Mouse (Mus musculus) midbrain, embryonic 16.5 days (tissue): ENCODE data around the gene En2. TPM values are rescaled to one million over a fixed set of nuclear protein-coding genes. Genes with fewer than 3 reads are reported as not detected.

Source experiments
- ATAC-seq: fragments of 200-750 bp; cut with Nextera tagmentation; 2 replicates; pipeline ENCODE4 v1.8.0; 2017; ENCODE audit warnings: moderate TSS enrichment
- H3K27ac ChIP-seq: fragments of 300-500 bp; sonication (generic); 2 replicates; pipeline ENCODE4 v1.5.1; 2014; ENCODE audit warnings: mild to moderate bottlenecking, low read length, mixed read lengths
- H3K27me3 ChIP-seq: fragments of 300-500 bp; sonication (generic); 2 replicates; pipeline ENCODE4 v1.6.1; 2014; ENCODE audit warnings: low read depth, low read length, mixed read lengths; ENCODE audit not compliant: control insufficient read depth, insufficient read depth
- H3K36me3 ChIP-seq: fragments of 300-500 bp; sonication (generic); 2 replicates; pipeline ENCODE4 v1.6.1; 2014; ENCODE audit warnings: mild to moderate bottlenecking, low read length, moderate library complexity, mixed read lengths; ENCODE audit not compliant: control insufficient read depth, insufficient read depth
- H3K4me1 ChIP-seq: fragments of 300-500 bp; sonication (generic); 2 replicates; pipeline ENCODE4 v1.6.1; 2014; ENCODE audit warnings: mild to moderate bottlenecking, low read length, mixed read lengths; ENCODE audit not compliant: control insufficient read depth, insufficient read depth
- H3K4me2 ChIP-seq: fragments of 300-500 bp; sonication (generic); 2 replicates; pipeline ENCODE4 v1.6.1; 2014; ENCODE audit warnings: mild to moderate bottlenecking, low read length, mixed read lengths
- H3K4me3 ChIP-seq: fragments of 300-500 bp; sonication (generic); 2 replicates; pipeline ENCODE4 v1.5.1; 2014; ENCODE audit warnings: low read depth, mild to moderate bottlenecking, low read length, moderate library complexity, mixed read lengths
- H3K9ac ChIP-seq: fragments of 300-500 bp; sonication (generic); 2 replicates; pipeline ENCODE4 v1.6.1; 2014; ENCODE audit warnings: low read depth, low read length, mixed read lengths
- H3K9me3 ChIP-seq: fragments of 300-500 bp; sonication (generic); replicated peaks from 2 replicates; pipeline ENCODE4 v1.6.1; 2014; ENCODE audit warnings: mild to moderate bottlenecking, low read length, mixed read lengths; ENCODE audit not compliant: control insufficient read depth, poor library complexity, severe bottlenecking
- WGBS: fragments of 180-500 bp; shearing (Covaris S2); extraction: QIAGEN DNeasy Blood & Tissue Kit; methylation state at CpG from one replicate; pipeline ENCODE4 v1.1.7; 2014; 5-methylcytosine and 5-hydroxymethylcytosine counted together
- polyA plus RNA-seq: library from polyadenylated mRNA; unstranded; fragments of >200 nt; fragmentation: Nextera tagmentation; extraction: Ambion mirVana; gene quantifications from 2 replicates; pipeline ENCODE4 v1.2.1, GENCODE M21; 2015

En2 gene
- polyA plus RNA-seq, 1 experiment from 2014 or later = 0.55 TPM

DNA sequence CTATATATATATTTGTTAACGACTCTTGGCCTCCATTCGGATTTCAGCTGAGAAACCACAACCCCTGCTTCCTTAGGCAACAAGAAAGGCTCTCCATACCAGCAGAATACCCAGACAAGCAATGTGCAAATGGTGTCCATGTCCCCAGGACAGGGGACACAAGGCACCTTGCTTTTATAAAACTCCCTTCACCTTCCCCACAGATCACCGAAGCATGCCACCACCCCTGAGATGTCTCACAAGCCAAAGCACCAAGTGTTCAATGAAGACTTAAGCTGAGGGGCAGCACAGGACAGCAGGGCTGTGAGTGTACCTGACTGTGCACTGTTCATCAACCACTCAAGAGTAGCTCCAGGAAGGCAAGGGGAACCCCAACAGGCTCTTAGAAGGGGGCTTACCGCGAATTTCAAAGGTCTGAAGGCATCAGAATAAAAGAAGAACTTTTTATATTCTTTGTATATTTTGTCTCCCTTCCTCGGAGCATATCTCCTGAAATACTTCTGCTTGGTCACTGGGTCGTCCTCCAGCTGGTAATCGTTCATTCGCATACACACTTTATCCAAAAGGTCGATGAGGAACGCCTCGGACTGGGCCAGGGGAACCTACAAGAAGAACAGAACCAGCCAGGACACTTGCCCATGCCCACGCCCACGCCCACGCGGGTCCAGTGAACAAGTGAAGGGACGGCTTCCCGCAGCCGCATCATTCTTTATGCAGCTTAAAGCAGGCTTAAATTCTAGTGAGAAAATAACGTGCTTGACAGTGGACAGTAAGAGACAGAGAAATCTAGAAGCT lies 43.4 kb downstream of the En2 start:
- ATAC-seq = no peak
- no peaks in the 10 kb centered on the region for H3K36me3 ChIP-seq
- peaks cover 19% of the 10 kb centered on the region for H3K27me3 ChIP-seq
- peak overlapping the region; percentile 72; the same call in 1 of the 2 replicates for H3K9ac ChIP-seq
- no peaks in the 10 kb centered on the region for H3K9me3 ChIP-seq
- H3K27ac ChIP-seq = peak overlapping the region; percentile 80
- peak overlapping the region; percentile 76 for H3K4me2 ChIP-seq
- H3K4me3 ChIP-seq = peak overlapping the region; percentile 48
- H3K4me1 ChIP-seq = peaks cover 19% of the 10 kb centered on the region; the same call in 1 of the 2 replicates
- WGBS = 8% methylated on average over 20 of the region's 20 CpGs

DNA sequence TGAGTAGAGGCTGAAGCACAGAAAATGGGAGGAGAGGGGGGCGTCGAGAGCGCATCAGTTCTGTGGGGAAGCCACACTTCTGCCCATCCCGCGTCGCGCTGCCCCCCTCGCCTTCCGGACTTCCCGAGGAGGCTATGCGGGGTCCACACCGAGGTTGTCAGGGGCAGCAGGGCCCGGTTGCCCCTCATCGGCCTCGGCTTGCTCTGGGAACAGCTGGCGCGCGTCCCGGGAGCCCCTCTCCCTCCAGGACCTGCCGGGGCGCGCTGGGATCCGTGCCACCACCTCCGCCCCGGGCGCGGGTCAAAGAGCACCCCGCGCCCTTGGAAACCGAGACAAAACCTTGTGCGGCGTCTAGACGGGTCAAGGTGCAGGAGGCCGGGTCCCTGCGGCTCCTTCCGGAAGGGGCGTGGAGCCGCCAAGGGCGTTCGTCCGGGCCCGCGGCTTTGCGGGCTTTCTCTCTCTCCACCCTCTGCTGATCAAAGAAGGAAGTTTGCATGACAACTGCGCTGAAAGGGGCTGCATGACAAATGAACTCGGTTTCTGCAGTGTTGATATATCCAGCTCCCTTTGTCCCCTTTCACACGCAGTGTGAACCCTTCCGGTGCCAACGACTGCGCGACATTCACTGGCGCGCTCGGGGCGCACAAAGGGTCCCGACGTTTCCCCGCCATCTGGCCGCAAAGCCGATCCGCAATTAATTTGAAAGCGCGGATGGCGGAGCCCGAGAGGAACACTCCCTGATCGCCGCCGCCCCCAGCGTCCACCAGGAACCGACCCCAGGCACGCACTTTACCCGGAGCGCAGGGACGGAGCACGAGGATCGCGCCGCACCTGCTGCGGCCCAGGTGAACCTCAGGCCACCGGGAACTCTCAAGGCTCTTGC lies 44.3 kb downstream of the En2 start:
- H3K27me3 ChIP-seq = peaks cover 19% of the 10 kb centered on the region
- H3K9ac ChIP-seq = peak overlapping the region; percentile 72
- under 1% methylated on average over 80 of the region's 80 CpGs for WGBS
- no peaks in the 10 kb centered on the region for H3K9me3 ChIP-seq
- H3K4me3 ChIP-seq = peak overlapping the region; percentile 48
- H3K27ac ChIP-seq = peak overlapping the region; percentile 80
- peak overlapping the region; percentile 76 for H3K4me2 ChIP-seq
- peak; percentile 73 for ATAC-seq
- H3K36me3 ChIP-seq = no peaks in the 10 kb centered on the region
- peaks cover 19% of the 10 kb centered on the region; the same call in 1 of the 2 replicates for H3K4me1 ChIP-seq

DNA sequence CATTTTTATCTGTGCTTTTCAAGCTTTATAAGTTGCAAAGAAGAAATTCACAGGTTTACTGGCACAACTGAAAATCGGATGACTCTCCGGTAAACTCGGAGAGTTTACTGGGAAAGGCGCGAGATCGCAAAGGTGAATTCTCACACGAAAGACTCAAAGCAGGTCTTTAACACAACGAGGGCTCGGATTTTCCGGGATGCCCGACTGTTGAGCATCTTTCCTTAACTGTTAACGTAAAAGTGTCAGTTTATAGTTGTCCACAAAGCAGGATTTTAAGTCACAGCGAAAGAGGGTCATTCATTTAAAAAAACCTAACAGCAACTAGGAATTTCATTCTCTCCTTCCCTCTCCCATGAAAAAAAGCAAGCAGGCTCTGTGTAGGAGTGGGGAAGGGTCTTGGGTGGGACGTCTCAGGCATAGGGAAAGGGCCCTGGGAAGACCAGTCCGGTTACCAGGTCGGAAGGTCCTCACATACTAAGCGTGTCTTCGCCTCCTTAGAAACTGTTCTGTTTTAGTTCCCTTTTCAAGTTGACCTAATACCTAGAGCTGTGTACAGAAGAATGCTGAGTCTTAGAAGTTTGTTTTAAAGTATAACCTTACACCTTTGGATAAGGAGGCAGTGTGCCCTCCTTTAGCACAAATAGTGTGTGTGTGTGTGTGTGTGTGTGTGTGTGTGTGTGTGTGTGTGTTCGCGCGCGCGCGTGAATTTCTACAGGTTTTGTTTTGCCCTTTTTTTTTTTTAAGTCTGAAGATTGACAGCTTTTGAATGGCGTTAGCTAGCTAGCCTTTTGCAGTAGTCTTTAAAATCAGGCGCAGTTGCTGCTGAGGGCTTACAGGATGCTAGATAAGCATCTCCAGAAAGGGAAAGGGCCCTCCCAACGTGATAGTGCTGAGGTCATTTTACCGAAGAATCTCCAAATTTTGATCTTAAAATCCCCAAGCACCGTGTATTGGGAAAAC lies 45.4 kb downstream of the En2 start:
- Histone ChIP-seq H3K9ac (0 out of 2 replicates have a peak overlapping the region, but pooled peaks have one; percentile 43), H3K27me3 (peaks cover 14% of the 10 kb centered on the region), H3K36me3 (no peaks in the 10 kb centered on the region), H3K4me3 (peak overlapping the region; percentile 48), H3K4me1 (peaks cover 19% of the 10 kb centered on the region; the same call in 1 of the 2 replicates), H3K4me2 (peak overlapping the region; percentile 76), H3K9me3 (no peaks in the 10 kb centered on the region), H3K27ac (peak overlapping the region; percentile 80)
- no peak for ATAC-seq
- 2% methylated on average over 29 of the region's 29 CpGs for WGBS

DNA sequence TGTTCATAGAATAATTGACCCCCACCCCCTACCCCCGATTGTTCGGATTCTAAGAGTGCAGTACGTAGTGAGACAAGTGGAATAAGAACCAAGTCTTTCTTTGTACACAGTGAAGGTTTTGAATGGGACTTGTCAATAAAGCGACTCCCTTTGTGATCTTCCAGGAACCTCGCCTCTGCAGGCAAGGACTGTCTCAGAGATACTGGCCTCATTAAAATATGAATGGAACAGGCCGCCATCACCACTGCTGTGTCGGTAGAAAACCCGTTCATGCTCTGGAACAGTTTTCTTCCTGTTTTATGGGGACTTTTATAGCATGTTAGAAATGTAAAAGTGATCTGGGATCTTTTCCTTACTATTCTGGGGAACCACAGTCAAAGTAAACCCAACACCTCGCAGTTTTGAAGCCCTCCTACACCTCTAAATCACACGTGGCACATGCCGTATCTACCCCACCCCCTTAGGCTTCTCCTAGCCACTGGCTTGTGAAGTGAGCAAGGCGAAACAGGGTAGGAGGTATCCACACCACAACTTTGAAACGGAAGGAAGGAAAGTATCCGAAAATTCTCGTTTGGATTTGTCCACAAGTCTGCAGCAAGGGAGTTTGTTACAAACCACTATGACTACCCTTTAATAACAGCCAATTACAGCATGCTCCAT lies 46.3 kb downstream of the En2 start:
- Histone ChIP-seq H3K4me2 (peak overlapping the region; percentile 76), H3K27ac (peak overlapping the region; percentile 80), H3K27me3 (peaks cover 9% of the 10 kb centered on the region), H3K4me1 (peaks cover 19% of the 10 kb centered on the region; the same call in 1 of the 2 replicates), H3K4me3 (no peak overlapping the region), H3K9me3 (no peaks in the 10 kb centered on the region), H3K36me3 (no peaks in the 10 kb centered on the region), H3K9ac (no peak overlapping the region)
- 2% methylated on average over 15 of the region's 15 CpGs for WGBS
- ATAC-seq = peak; percentile 51; the same call in 1 of the 2 replicates

DNA sequence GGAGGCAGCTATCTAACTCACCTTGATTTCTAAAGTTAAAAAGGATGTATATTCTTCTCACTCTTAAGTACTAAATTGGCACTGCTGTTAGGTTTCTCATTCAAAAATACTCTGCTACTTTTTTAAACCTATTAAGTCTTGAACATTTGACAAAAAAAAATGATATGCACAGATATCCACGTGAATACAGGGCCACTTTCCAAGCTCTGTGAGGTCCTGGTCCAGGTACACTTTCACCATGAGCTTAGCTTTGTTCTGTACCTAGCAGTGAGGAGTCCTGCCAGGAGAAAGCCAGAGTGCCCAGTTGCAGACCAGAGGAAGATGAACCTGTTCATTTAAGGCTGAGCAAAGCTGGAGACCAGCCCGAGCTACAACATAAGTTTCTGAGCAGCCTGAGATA lies 47.9 kb downstream of the En2 start:
- ATAC-seq = no peak
- no peaks in the 10 kb centered on the region for H3K36me3 ChIP-seq
- H3K4me3 ChIP-seq = no peak overlapping the region
- peaks cover 19% of the 10 kb centered on the region; the same call in 1 of the 2 replicates for H3K4me1 ChIP-seq
- no peaks in the 10 kb centered on the region for H3K9me3 ChIP-seq
- H3K27me3 ChIP-seq = peaks cover 3% of the 10 kb centered on the region
- H3K27ac ChIP-seq = no peak overlapping the region
- H3K4me2 ChIP-seq = no peak overlapping the region
- 62% methylated on average over 2 of the region's 2 CpGs for WGBS
- no peak overlapping the region for H3K9ac ChIP-seq

DNA sequence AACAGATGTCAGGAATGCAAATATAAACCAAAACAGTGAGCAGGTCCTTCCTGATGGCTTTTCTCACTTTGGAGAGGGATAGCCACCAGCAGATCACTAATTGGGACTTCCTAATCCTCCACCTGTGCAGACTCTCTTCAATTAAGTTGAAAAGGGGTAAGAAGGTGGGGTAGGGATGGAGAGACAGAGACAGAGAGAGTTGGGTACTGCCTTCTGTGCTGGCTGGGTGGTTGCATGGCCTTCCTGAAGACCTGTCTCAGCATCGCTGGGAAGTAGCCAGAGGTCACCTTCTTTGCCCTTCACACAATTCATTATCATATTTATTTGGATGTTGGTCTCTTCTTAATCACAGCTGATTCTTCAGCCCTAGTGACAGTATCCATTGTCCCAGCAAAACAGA lies 54.1 kb downstream of the En2 start:
- WGBS = 90% methylated on average over 1 of the region's 1 CpGs

More for the DNA sequence above, 54.1 kb downstream of the En2 start:
- ATAC-seq = no peak
- Histone ChIP-seq H3K4me3 (no peak overlapping the region), H3K4me2 (no peak overlapping the region), H3K9me3 (no peaks in the 10 kb centered on the region), H3K9ac (no peak overlapping the region), H3K27me3 (no peaks in the 10 kb centered on the region; the same call in 1 of the 2 replicates), H3K4me1 (no peaks in the 10 kb centered on the region), H3K27ac (no peak overlapping the region), H3K36me3 (no peaks in the 10 kb centered on the region)
